Comparison of ENCODE assay signal across 28 mouse cellular contexts in genomic region chr9:14009451-14009850, GRCm38 (mm10).
A peak's percentile ranks its signal among the peaks of the same experiment; 100 is the strongest.
DNase-seq lines count a peak whose midpoint lies in the region; ATAC-seq and TF ChIP-seq lines count a peak whose summit lies in the region.
"Had no signal": no experiment of that assay in that cellular context is flagged by ENCODE, and none has a peak within 500 bp of the region (broad histone marks: within the 10 kb centered on the region; RNA-seq: fewer than 3 reads in every experiment).

No protein-coding gene starts in this region.

- H3K9me3 ChIP-seq in embryonic facial prominence, embryonic 12.5 days, result no peaks in the 10 kb centered on the region
- H3K9me3 ChIP-seq in limb, embryonic 14.5 days (ENCODE audit: control insufficient read depth, low read length), result no peaks in the 10 kb centered on the region
- H3K9me3 ChIP-seq: forebrain, embryonic 15.5 days; hindbrain, embryonic 13.5 days; liver, embryonic 13.5 days; midbrain, embryonic 13.5 days had no signal

- H3K36me3 ChIP-seq in embryonic facial prominence, embryonic 12.5 days, result no peaks in the 10 kb centered on the region
- H3K36me3 ChIP-seq in limb, embryonic 14.5 days (ENCODE audit: control insufficient read depth, insufficient read depth, low read length), result no peaks in the 10 kb centered on the region
- H3K36me3 ChIP-seq: forebrain, embryonic 10.5 days; forebrain, embryonic 15.5 days; heart, embryonic 12.5 days; hindbrain, embryonic 13.5 days; liver, embryonic 13.5 days; midbrain, embryonic 13.5 days had no signal

- peaks cover 10% of the 10 kb centered on the region for H3K4me1 ChIP-seq in embryonic facial prominence, embryonic 12.5 days
- peaks cover 16% of the 10 kb centered on the region for H3K4me1 ChIP-seq in limb, embryonic 14.5 days (ENCODE audit: control insufficient read depth, insufficient read depth, low read length)
- H3K4me1 ChIP-seq: forebrain, embryonic 15.5 days; liver, embryonic 13.5 days; midbrain, embryonic 13.5 days had no signal

- TF ChIP-seq POLR2A in limb, embryonic 14.5 days (IDR thresholded peaks at IDR 0.05; ENCODE audit: borderline replicate concordance, extremely low read depth, insufficient read depth, insufficient read length), result no peak

- no peak overlapping the region for H3K4me3 ChIP-seq in embryonic facial prominence, embryonic 12.5 days
- no peak overlapping the region for H3K4me3 ChIP-seq in limb, embryonic 14.5 days (replicated peaks; ENCODE audit: low read length)
- H3K4me3 ChIP-seq: forebrain, embryonic 10.5 days; forebrain, embryonic 15.5 days; heart, adult 2 months; heart, embryonic 12.5 days; hindbrain, embryonic 13.5 days; layer of hippocampus, adult 2 months; liver, embryonic 13.5 days; megakaryocyte, embryonic 14.5 days; midbrain, embryonic 13.5 days had no signal

- 34% methylated on average over 5 of the region's 5 CpGs for WGBS in embryonic facial prominence, embryonic 12.5 days
- WGBS in limb, embryonic 14.5 days, result 20% methylated on average over 5 of the region's 5 CpGs

- H3K27me3 ChIP-seq in embryonic facial prominence, embryonic 12.5 days, result no peaks in the 10 kb centered on the region
- H3K27me3 ChIP-seq in limb, embryonic 14.5 days (ENCODE audit: control insufficient read depth, insufficient read depth, low read length), result no peaks in the 10 kb centered on the region
- H3K27me3 ChIP-seq: forebrain, embryonic 15.5 days; heart, embryonic 12.5 days; hindbrain, embryonic 13.5 days; liver, embryonic 13.5 days; megakaryocyte, embryonic 14.5 days; midbrain, embryonic 13.5 days had no signal

- H3K9ac ChIP-seq in embryonic facial prominence, embryonic 12.5 days, result no peak overlapping the region
- H3K9ac ChIP-seq in limb, embryonic 14.5 days (ENCODE audit: low read depth, low read length, severe bottlenecking), result no peak overlapping the region
- H3K9ac ChIP-seq: forebrain, embryonic 15.5 days; heart, embryonic 12.5 days; hindbrain, embryonic 13.5 days; liver, embryonic 13.5 days; midbrain, embryonic 13.5 days had no signal

- H3K27ac ChIP-seq in embryonic facial prominence, embryonic 12.5 days, result peak overlapping the region; percentile 26; the same call in 1 of the 2 replicates
- H3K27ac ChIP-seq in limb, embryonic 14.5 days (replicated peaks; ENCODE audit: low read depth, low read length), result peak overlapping the region; percentile 65
- H3K27ac ChIP-seq: forebrain, embryonic 10.5 days; forebrain, embryonic 15.5 days; heart, adult 2 months; hindbrain, embryonic 13.5 days; layer of hippocampus, adult 2 months; liver, embryonic 13.5 days; midbrain, embryonic 13.5 days had no signal

- H3K4me2 ChIP-seq in embryonic facial prominence, embryonic 12.5 days (replicated peaks), result no peak overlapping the region
- H3K4me2 ChIP-seq in limb, embryonic 14.5 days (replicated peaks; ENCODE audit: low read depth, low read length, severe bottlenecking), result no peak overlapping the region
- H3K4me2 ChIP-seq: forebrain, embryonic 15.5 days; heart, embryonic 12.5 days; hindbrain, embryonic 13.5 days; liver, embryonic 13.5 days; midbrain, embryonic 13.5 days had no signal

- peak; percentile 34 for DNase-seq in 3T3-L1 (ENCODE audit: low read depth, low spot score)
- peak; percentile 20 for DNase-seq in hindlimb bud, embryonic 11.5 days (ENCODE audit: extremely low spot score, low read depth, low spot score)
- DNase-seq in limb, embryonic 14.5 days (ENCODE audit: low spot score), result no peak
- DNase-seq in retina, embryonic 14.5 days (ENCODE audit: low spot score), result no peak
- no peak for DNase-seq in spleen, postnatal 36 days (ENCODE audit: low spot score in 2 of 2)
- DNase-seq: cerebellum, adult 11-12 months; cerebellum, adult 9-11 months; heart, adult 2 months; heart, postnatal 4 days; kidney, adult 11 months; kidney, postnatal 25 days; layer of hippocampus, postnatal 36 days; left cerebral cortex, postnatal 4 days; liver, embryonic 13.5 days; lung, adult 18-20 months; lung, postnatal 4 days; right cerebral cortex, postnatal 25 days; spleen, adult 18-20 months; thymus, adult 2 months had no signal

- ATAC-seq in embryonic facial prominence, embryonic 12.5 days (ENCODE audit: insufficient number of reproducible peaks, insufficient read depth, low FRiP score, low TSS enrichment), result no peak
- ATAC-seq in limb, embryonic 14.5 days (ENCODE audit: low FRiP score, low read depth), result no peak; the same call in 1 of the 2 replicates
- no peak for ATAC-seq in inflammation-experienced regulatory T-cells, adult 6 months
- ATAC-seq: forebrain, embryonic 15.5 days; midbrain, embryonic 13.5 days had no signal

Comparison
In these comparisons a context has a peak if more than half of its experiments do, and no peak if none do; other contexts are left out.
1. DNase-seq: peak in 3T3-L1 (single experiment) and hindlimb bud, embryonic 11.5 days (single experiment); none in limb, embryonic 14.5 days (single experiment), retina, embryonic 14.5 days (single experiment) and spleen, postnatal 36 days (0 of 2).